Mouse (Mus musculus) adrenal gland, postnatal 14 days (tissue): ENCODE data around the gene Stau1. TPM values are rescaled to one million over a fixed set of nuclear protein-coding genes. Genes with fewer than 3 reads are reported as not detected.
A peak's percentile ranks its signal among the peaks of the same experiment; 100 is the strongest.
"Not testable (repeated sequence)": the region's sequence is repeated elsewhere in the genome, so short reads cannot be mapped to it uniquely, and the experiment has no call there.

Experiments
- DNase-seq: peaks from one replicate; pipeline ENCODE4 v3.0.0; 2021; ENCODE audit warnings: mixed read lengths
- long read RNA-seq, 2 experiments: library from polyadenylated mRNA; stranded (forward); transcript quantifications; one replicate each; pipeline ENCODE4 v2.0.0; 2021
- total RNA-seq: library from RNA; stranded (reverse); gene quantifications from 2 replicates; pipeline ENCODE4 v1.2.3, GENCODE M21; 2021

Stau1 gene
- 69.9 and 70.8 TPM in 2 replicates for total RNA-seq
- long read RNA-seq, experiment 1, transcript Stau1-202 (12 exons, 3,569 nt) = minor isoform, 19 of 98 reads
- long read RNA-seq, experiment 1, transcript Stau1-204 (12 exons, 2,976 nt) = minor isoform, 23 of 98 reads
- long read RNA-seq, experiment 1, transcript Stau1-209 (4 exons, 774 nt) = major isoform, 45 of 98 reads
- long read RNA-seq, experiment 1, partial matches to known transcripts = 2 of 98 reads
- long read RNA-seq, experiment 1, other reads (novel, unspliced or antisense) = 9 of 98 reads
- long read RNA-seq, experiment 2, transcript Stau1-204 (12 exons, 2,976 nt) = minor isoform, 17 of 80 reads
- long read RNA-seq, experiment 2, transcript Stau1-202 (12 exons, 3,569 nt) = minor isoform, 22 of 80 reads
- long read RNA-seq, experiment 2, transcript Stau1-209 (4 exons, 774 nt) = major isoform, 26 of 80 reads
- long read RNA-seq, experiment 2, partial matches to known transcripts = 2 of 80 reads
- long read RNA-seq, experiment 2, other reads (novel, unspliced or antisense) = 13 of 80 reads

- DNase-seq = peak; percentile 98
These were observed at the start of gene Stau1 for GRCm38 (mm10) chr2:166995796-166996532. TSS of gene Stau1 (minus strand) at chr2:166996299.

DNA sequence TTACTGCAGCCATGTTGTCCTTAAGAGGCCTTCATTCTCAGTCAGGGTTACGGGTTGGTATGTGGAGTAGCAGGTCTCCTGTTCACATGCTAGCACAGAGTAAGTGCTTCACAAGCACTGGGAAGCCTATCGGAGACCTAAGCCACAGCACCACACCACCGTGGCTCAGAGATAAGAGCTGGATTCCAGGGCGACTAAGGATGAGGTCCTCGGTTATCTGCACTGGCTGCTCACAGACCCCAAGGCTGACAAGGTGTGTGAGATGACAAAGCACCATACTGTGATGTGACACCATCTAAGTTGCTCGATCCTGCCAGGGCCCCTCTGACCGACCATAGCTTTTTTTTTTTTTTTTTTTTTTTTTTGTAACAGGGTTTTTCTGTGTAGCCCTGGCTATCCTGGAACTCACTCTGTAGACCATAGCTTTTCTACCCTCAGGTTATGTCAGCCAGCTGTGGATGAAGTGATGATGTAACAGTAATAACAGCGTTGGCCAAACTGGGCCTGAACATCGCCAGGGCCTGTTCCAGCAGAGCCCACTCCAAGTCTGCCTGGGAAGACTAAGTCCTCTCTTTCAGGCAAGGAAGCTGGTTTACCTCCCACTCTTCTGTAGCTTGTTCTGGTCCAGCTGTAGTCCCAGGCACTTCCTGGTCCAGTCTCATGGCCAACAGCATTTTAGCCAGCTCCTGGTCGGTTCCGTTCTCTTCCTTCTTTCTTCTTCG, 47.5 kb upstream of the Stau1 start:
- DNase-seq = no peak

DNA sequence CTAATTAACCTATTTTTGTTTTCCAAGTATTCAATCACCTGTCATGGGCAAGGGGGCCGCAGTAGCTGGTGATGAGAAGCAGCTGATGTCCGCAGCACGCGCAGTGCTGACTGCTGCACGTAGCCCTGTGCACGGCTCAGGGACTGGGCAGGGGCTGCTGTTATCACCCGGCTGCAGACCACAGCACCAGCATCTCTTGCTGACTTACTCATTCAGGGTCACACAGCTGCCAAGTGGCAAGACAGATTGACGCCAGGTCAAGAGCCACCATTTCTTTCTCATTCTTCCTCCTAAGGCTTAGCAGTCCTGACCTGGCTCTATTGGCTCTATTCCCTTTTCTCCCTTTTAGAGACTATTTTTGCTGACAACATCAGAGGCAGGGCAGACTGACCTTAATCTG, 43.3 kb upstream of the Stau1 start:
- DNase-seq = peak; percentile 49

DNA sequence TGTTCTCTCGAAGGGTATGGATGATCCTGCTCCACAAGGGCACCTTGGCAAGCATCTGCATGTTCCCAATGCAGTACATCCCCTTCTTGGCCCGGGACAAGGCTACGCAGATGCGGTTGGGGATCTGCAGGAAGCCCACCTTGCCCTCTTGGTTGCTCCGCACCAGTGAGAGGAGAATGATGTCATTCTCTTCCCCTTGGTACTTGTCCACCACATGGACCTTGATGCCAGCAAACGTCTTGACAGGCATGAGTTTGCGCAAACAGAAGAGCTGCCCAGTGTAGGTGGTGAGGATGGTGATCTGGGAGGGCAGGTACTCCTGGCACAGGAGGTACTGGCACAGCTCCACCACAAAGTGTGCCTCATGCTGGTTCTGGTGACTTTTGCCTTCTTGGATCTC, 42.6 kb upstream of the Stau1 start:
- DNase-seq = no peak

DNA sequence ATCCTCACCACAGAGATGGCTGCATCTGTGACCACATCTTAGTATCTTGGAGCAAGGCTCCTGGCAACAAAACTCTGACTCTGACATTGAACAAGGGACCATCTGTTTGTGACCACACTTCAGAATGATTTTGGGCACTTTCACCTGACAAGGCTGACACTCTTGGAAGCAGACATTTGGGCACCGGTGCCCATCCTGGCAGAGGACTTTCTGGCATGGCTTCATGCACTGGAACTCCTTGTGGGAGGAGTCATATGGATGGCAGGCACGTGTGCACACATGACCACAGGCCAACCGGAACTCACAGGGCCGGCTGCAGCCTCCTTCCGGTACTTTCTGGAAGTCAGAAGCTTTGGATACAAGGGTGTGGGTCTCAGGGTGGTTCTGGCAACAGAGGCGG, 42.2 kb upstream of the Stau1 start:
- no peak for DNase-seq

DNA sequence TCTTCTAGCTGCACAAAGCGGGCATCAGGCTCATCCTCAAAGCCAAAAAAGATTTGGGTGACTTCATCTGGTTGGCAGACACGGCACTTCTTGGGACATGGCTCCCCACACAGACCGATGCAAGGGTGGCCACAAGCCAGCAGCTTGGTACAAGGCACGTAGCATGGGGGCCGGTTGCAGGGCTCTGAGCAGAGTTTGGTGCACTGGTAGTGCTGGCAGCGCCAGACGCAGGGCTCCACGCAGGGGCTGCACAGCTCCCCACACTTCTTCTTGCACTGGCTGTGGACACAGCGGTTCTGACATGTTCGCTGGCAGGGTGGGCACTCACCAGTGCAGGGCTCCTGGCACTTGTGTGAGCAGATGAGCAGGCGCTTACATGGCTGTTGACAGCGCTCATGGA, 41.6 kb upstream of the Stau1 start:
- no peak for DNase-seq

GRCm38 (mm10) chr2:167030507-167030906, 34.4 kb upstream of the Stau1 start:
- DNase-seq = no peak

GRCm38 (mm10) chr2:167028553-167028952, 32.5 kb upstream of the Stau1 start:
- peak; percentile 70 for DNase-seq

GRCm38 (mm10) chr2:167019396-167019795, 23.3 kb upstream of the Stau1 start:
- DNase-seq = no peak

DNA sequence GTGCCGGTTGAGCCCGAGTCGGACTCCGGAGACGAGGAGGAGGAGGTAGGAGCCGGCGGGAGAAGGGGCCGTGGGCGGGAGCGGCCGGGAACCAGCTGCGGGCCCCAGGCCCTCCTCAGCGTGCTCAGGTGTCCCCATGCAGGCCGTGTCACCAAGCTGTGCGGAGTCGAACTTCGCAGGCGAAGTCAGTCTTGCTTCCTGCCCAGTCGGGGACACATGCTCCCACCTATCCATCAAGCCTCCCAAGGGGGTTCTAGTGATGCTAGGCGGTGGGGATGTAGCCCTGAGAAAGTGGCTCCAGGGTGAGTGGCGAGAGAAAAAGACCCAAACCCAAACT, 19.3 kb upstream of the Stau1 start:
- no peak for DNase-seq

DNA sequence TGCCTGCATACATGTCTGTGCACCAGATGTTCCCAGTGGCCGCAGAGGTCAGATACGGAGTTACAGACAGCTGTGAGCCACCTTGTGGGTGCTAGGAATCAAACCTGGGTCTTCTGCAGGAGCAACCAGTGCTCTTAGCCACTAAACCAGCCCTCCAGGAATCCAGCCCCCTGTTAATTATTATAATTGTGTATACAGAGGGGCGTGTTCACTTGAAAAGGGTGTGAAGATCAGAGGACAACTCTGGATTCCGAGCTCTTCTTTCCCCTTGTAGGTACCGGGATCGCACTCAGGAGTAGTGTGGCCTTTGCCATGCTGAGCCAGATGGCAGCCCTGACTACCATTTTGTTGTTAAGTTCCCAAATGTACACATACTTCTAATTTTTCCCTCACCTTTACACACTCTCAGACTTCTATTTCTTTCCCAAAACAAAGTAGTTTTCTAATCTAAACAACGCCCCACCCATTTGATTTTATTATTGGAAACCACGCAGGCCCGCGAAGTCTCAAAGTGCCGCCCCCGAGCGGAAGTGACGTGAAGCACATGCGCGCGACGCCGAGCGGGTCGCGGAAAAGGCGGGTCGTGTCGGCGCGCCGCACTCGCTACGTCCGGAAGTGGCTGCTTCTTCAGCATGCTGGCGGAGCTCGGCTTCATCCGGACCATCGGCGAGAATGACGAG, 18.7 kb upstream of the Stau1 start, which contains the start of gene Ddx27:
Gene Ddx27 (plus strand): TSS at position 492 of the 680 bp plus-strand sequence.
- DNase-seq = peak; percentile 95

GRCm38 (mm10) chr2:167010546-167010945, 14.4 kb upstream of the Stau1 start:
- no peak for DNase-seq

- no peak for DNase-seq
These were observed 13.4 kb upstream of the Stau1 start for GRCm38 (mm10) chr2:167009483-167009882.

DNA sequence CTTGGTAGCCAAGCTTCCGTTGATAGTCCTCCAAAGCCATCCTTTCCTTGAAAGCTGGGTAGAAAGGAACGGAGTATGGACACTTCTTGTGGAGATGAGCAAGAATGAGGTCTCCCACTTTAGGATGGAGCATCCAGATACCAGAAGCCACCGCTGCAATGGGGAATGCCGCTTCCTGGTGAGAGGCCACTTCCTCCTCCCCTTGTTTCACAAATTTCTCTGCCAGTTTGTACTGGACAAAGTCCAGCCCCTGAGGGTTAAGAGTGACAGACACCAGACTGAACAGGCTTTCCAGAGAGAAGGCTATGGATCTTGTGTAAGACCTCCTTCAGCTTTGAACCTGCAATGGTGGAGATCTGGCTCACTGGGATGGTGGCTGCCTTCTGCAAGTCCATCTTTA, 11.5 kb upstream of the Stau1 start:
- not testable (repeated sequence) for DNase-seq

- no peak for DNase-seq
These were observed 10.9 kb upstream of the Stau1 start for GRCm38 (mm10) chr2:167007001-167007491.

GRCm38 (mm10) chr2:167006355-167006754, 10.3 kb upstream of the Stau1 start:
- DNase-seq = no peak

DNA sequence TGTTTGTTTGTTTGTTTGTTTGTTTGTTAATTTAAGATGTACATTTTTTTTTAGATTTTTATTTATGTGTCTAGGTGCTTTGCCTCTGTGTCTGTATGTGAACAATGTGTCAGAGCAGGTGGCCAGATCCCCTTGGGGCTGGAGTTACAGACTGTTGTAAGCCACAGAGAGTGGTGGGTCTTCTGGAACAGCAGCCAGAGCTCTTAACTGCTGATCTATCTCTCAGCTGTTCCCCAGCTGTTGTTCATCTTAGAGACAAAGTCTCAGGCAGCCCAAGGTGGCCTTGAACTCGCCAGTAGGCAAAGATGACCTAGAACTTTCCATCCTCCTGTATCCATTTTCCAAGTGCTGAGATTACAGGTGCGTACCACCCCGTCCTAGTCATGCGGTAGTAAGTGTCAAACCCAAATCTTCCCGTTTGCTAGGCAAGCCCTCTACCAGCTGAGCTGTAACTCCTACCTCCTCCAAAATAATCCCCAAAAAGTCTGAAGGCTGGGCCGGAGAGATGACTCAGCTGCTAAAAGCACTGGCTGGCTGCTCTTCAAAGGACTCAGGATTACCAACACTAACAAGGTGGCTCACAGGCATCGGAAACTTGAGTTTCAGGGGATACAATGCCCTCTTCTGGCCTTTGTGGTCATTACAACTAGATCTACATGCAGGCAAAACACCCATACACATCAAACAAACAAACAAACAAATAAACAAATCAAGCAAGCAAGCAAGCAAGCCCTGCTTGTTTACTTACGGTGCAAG, 8.2 kb upstream of the Stau1 start:
- peak; percentile 82 for DNase-seq

DNA sequence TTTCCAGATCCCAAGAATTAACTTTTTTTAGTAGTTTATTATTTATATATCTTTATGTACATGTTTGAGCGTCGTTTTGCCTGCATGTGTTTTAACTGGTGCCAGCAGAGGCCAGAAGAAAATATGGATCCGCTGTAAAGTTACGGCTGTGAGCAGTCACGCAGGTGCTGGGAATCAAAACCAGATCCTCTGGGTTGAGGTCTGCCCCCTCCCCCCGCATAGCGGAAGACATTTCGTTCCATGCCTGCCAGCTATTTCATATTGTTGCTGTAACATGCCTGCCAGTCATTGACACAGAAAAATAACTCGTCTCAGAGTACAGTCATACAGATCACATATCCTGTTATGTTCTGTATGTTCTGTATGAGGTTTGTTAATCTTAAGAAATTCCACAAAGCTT, 5.4 kb upstream of the Stau1 start:
- DNase-seq = no peak

GRCm38 (mm10) chr2:166996533-166996894, 415 bp upstream of the Stau1 start:
- no peak for DNase-seq

DNA sequence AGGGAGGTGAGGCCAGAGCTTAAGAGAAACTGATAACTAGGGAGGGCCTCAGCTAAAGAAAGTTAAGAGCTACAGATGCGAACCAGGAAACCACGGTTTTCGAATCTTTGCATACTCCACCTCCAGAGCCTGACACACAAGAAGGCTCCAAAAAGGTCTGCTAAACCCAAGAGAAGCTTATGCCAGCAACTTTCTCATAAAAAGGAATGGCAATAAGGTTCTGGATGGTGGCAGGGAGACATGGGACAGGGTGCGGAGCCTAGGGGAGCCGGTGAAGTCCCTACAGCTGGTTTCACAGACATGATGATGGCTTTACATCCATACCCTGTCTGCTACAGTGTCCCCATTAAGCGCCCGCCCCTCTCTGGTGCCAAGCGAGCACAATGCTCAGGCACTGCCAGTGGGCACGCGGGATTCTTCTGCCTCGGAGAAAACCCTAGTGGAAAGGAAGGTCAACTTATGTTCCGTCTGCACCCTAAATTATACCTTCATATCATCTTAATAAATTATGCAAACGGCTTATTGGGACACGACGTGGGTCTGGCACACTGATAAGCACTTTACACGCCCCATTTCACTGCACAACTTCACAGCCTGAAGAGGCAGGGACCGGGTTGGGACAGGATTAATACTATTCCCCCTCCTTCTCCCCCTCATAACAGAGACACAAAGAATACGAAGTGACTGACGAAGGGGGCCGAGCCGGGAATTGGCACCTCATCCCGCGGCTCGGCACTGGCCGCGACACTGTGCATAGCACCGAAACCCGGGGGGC, 891 bp downstream of the Stau1 start:
- DNase-seq = peak; percentile 45
